Mouse (Mus musculus) liver, embryonic 12.5 days (tissue): ENCODE results near the gene Itga2. TPM values are rescaled to one million over a fixed set of nuclear protein-coding genes. Genes with fewer than 3 reads are reported as not detected.
A peak's percentile ranks its signal among the peaks of the same experiment; 100 is the strongest.

Source experiments
- ATAC-seq: fragments of 200-750 bp; cut with Nextera tagmentation; 2 replicates; pipeline ENCODE4 v1.8.0; 2017; ENCODE audit warnings: moderate number of reproducible peaks, mild to moderate bottlenecking, moderate library complexity
- H3K27ac ChIP-seq: fragments of 300-500 bp; sonication (generic); 2 replicates; pipeline ENCODE4 v1.5.1; 2016; ENCODE audit warnings: mild to moderate bottlenecking
- H3K27me3 ChIP-seq: fragments of 300-500 bp; sonication (generic); replicated peaks from 2 replicates; pipeline ENCODE4 v1.6.1; 2016; ENCODE audit warnings: mild to moderate bottlenecking, moderate library complexity
- H3K36me3 ChIP-seq: fragments of 300-500 bp; sonication (generic); 2 replicates; pipeline ENCODE4 v1.6.1; 2016; ENCODE audit warnings: mild to moderate bottlenecking, moderate library complexity
- H3K4me1 ChIP-seq: fragments of 300-500 bp; sonication (generic); 2 replicates; pipeline ENCODE4 v1.6.1; 2016
- H3K4me2 ChIP-seq: fragments of 300-500 bp; sonication (generic); 2 replicates; pipeline ENCODE4 v1.6.1; 2016; ENCODE audit warnings: mild to moderate bottlenecking, moderate library complexity
- H3K4me3 ChIP-seq: fragments of 300-500 bp; sonication (generic); 2 replicates; pipeline ENCODE4 v1.5.1; 2016; ENCODE audit warnings: mild to moderate bottlenecking, moderate library complexity
- H3K9ac ChIP-seq: fragments of 300-500 bp; sonication (generic); 2 replicates; pipeline ENCODE4 v1.6.1; 2016; ENCODE audit warnings: mild to moderate bottlenecking, moderate library complexity
- H3K9me3 ChIP-seq: fragments of 300-500 bp; sonication (generic); replicated peaks from 2 replicates; pipeline ENCODE4 v1.6.1; 2016; ENCODE audit warnings: mild to moderate bottlenecking, moderate library complexity
- WGBS: fragments of 180-500 bp; shearing (Covaris S2); methylation state at CpG from one replicate; pipeline ENCODE4 v1.1.7; 2016; ENCODE audit not compliant: insufficient replicate concordance; 5-methylcytosine and 5-hydroxymethylcytosine counted together
- polyA plus RNA-seq: library from polyadenylated mRNA; unstranded; fragments of >200 nt; fragmentation: Nextera tagmentation; extraction: Ambion mirVana; gene quantifications from 2 replicates; pipeline ENCODE4 v1.2.1, GENCODE M21; 2016

Itga2 gene
- polyA plus RNA-seq, result 0.96 and 2.2 TPM in 2 replicates

DNA sequence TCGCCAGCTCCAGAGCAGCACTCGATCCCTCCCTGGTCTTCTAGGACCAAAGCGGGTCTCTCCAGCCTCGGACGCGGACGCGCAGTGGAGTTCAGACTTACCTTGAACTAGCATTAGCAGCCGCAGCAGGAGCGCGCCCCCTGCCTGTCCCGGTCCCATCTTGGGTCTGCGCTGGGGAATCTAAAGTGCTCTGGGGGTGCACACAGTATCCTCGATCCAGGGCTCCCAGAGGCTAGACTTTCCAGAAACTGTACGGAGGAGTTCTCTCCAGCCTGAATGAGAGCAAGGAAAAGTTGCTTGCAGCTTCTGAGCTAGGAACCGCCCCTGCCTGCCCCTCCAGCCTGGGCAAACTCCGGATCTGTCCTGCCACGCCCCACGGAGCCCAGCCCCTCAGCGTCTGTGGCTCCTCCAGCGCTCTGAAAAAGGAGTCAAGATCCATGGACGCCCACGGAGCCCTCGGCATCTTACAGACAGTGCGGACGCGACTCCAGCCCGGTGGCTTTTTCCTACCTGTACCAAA, at the start of gene Itga2:
TSS of gene Itga2 (minus strand) at position 326 of the 520 bp plus-strand sequence.
- 3% methylated on average over 26 of the region's 28 CpGs for WGBS
- Histone ChIP-seq H3K4me2 (peak within 1 kb of the TSS; percentile 62), H3K36me3 (no peaks in the 10 kb centered on the region), H3K4me3 (peak within 1 kb of the TSS; percentile 49), H3K27ac (no peak within 1 kb of the TSS), H3K27me3 (peaks cover 16% of the 10 kb centered on the region; the same call in 1 of the 2 replicates), H3K9me3 (no peaks in the 10 kb centered on the region), H3K4me1 (0 out of 2 replicates have a peak, but pooled peaks cover 8% of the 10 kb centered on the region), H3K9ac (no peak within 1 kb of the TSS; the same call in 1 of the 2 replicates)
- ATAC-seq, result peak; percentile 75

DNA sequence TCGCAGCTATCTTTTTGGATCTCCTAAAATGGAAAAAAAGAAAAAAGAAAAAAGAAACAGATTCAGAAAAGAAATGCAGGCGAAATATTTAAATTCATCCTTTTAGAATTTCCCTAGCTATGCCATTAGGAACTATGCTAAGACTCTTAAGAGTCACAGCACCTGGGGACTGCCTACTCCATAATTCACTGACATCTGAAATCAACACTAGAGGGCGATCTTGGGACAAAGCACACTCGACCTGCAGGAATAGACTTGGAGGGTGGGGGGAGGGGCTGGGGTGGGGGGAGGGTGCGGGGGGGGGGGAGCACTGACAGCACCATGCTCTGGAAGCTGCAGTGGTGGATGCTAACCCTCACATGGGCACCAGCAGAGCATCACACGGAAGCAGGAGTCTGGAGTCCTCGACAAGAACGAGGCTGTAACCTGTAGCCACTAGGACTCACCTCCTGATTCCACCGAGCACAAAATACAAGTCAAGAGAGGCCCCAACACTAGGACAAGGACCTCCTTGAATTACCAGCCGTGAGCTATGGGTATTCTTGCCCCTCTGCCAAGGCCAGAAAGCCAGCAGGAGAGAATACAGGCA, 49.0 kb upstream of the Itga2 start:
- H3K4me3 ChIP-seq, result no peak overlapping the region
- H3K4me1 ChIP-seq, result no peaks in the 10 kb centered on the region
- no peaks in the 10 kb centered on the region for H3K9me3 ChIP-seq
- H3K27me3 ChIP-seq, result no peaks in the 10 kb centered on the region
- H3K36me3 ChIP-seq, result no peaks in the 10 kb centered on the region
- H3K4me2 ChIP-seq, result no peak overlapping the region
- H3K27ac ChIP-seq, result no peak overlapping the region
- no peak overlapping the region for H3K9ac ChIP-seq
- 35% methylated on average over 10 of the region's 10 CpGs for WGBS
- no peak for ATAC-seq

DNA sequence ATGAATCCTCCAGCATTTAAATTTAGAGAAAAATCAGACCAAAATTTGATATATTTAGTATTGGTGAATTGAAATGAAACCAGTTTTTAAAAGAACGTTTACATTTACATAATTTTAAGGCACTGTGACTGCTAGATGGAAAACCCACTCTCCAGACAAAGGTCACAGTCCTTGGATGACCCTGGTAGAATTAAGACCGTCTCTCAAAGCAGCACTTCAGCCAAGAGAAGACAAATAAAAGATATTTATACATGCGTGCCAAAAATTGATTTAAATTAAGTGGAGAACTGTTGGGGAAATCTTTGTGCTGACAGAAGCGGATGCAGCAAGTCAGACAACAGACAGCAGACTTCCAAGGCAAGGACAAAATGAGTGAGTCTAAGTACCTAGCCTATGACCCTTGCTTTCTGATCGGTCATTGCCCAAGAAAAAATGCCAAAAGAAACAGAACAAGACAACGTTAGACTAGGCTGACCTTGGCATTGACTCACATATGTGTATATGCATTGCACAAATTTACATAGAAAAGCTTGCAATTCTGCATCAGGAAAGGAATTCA, 42.7 kb upstream of the Itga2 start:
- Histone ChIP-seq H3K27ac (no peak overlapping the region), H3K27me3 (no peaks in the 10 kb centered on the region), H3K9me3 (no peaks in the 10 kb centered on the region), H3K4me1 (no peaks in the 10 kb centered on the region), H3K4me3 (no peak overlapping the region), H3K9ac (no peak overlapping the region), H3K36me3 (no peaks in the 10 kb centered on the region), H3K4me2 (no peak overlapping the region)
- WGBS, result 62% methylated on average over 6 of the region's 6 CpGs
- ATAC-seq, result no peak

DNA sequence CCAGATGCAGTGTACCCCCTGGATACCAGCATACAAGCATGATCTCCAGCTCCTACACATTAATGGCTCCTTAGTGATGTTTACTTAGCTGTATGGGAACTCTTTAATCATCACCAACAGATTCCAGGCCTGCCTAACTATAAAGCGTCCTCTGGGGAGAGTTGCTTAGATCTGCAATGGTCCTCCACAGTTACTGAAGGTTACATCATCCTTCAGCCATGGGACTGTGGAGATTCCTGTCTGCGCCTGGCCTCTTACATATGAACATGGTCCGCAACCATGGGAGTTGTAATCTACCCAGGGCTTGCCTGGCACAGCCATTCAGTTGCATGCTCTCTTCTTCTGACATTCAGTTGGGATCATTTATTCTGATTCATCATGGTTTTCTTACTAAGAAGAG, 40.0 kb upstream of the Itga2 start:
- ATAC-seq, result no peak
- H3K4me1 ChIP-seq, result no peaks in the 10 kb centered on the region
- H3K4me3 ChIP-seq, result no peak overlapping the region
- H3K9me3 ChIP-seq, result no peaks in the 10 kb centered on the region
- H3K36me3 ChIP-seq, result no peaks in the 10 kb centered on the region
- 79% methylated on average over 3 of the region's 3 CpGs for WGBS
- H3K4me2 ChIP-seq, result no peak overlapping the region
- no peaks in the 10 kb centered on the region for H3K27me3 ChIP-seq
- H3K9ac ChIP-seq, result no peak overlapping the region
- H3K27ac ChIP-seq, result no peak overlapping the region

DNA sequence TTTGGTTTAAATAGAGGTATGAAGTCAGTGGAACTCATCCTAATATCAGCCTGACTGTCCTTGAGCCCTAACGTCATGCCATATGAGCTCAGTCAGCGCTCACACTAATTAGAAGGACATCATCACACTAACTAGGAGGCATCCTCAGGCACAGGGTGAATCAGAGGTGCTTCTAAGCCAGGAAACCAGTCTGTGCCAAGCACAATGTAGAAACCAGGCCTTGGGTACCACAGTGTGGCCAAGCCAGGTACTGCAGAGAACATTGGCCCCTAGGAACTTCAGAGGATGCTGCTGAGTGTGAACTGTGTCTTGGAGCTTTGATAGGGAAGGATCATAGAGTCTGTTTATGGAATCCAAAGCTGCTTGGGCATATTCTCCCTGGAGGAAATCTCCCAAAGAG, 32.3 kb upstream of the Itga2 start:
- H3K4me3 ChIP-seq, result no peak overlapping the region
- no peak overlapping the region for H3K4me2 ChIP-seq
- WGBS, result 35% methylated on average over 2 of the region's 2 CpGs
- ATAC-seq, result peak; percentile 15; the same call in 1 of the 2 replicates
- H3K27me3 ChIP-seq, result no peaks in the 10 kb centered on the region
- no peak overlapping the region for H3K27ac ChIP-seq
- H3K36me3 ChIP-seq, result no peaks in the 10 kb centered on the region
- H3K9me3 ChIP-seq, result no peaks in the 10 kb centered on the region
- no peaks in the 10 kb centered on the region for H3K4me1 ChIP-seq
- no peak overlapping the region for H3K9ac ChIP-seq

DNA sequence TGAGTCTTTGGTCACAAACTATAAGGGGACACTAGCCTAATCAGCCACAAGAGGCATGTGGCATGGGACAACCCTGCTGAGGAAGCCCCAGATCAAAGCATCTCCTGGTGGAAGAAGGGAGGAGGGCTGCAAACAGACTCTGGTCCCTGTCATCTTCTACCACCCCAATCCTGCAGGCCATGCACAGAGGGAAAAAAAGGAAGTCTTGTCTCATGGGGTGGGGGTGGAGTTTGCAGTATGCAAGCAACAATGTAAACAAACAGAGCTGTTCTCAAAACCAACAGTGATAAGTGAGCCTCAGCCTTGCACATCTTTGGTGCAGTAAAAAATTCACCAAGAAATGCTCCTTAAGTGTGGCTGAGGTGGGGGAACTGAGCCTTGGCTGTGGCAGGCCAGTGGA, 22.6 kb upstream of the Itga2 start:
- H3K4me1 ChIP-seq, result 0 out of 2 replicates have a peak, but pooled peaks cover 7% of the 10 kb centered on the region
- H3K9me3 ChIP-seq, result no peaks in the 10 kb centered on the region
- H3K4me3 ChIP-seq, result no peak overlapping the region
- no peaks in the 10 kb centered on the region for H3K27me3 ChIP-seq
- no peak overlapping the region for H3K4me2 ChIP-seq
- H3K36me3 ChIP-seq, result no peaks in the 10 kb centered on the region
- ATAC-seq, result no peak
- no peak overlapping the region for H3K27ac ChIP-seq
- no peak overlapping the region for H3K9ac ChIP-seq

DNA sequence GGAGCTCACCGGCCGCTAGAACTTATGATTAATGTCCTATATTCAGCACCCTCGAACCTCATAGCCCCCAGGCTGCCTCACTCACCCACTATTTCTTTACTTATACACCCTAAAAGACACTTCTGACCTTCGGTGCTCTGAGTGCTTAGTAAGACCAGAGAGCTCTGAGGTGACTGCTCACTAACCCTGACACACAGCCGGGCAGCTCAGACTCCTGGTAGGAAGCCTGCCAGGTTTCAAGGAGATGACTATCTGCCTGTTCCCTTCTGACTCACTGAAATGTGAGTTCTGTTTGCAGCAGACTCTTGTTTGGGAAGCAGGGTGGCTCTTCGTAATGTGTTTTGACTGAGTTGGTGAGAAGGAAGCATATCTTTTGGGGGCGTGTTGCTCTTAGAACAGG, 1.6 kb upstream of the Itga2 start:
- Histone ChIP-seq H3K4me1 (0 out of 2 replicates have a peak, but pooled peaks cover 8% of the 10 kb centered on the region), H3K4me3 (no peak overlapping the region), H3K4me2 (no peak overlapping the region), H3K27me3 (peaks cover 16% of the 10 kb centered on the region; the same call in 1 of the 2 replicates), H3K36me3 (no peaks in the 10 kb centered on the region), H3K9me3 (no peaks in the 10 kb centered on the region), H3K27ac (no peak overlapping the region), H3K9ac (no peak overlapping the region)
- ATAC-seq, result no peak
- 50% methylated on average over 7 of the region's 7 CpGs for WGBS

DNA sequence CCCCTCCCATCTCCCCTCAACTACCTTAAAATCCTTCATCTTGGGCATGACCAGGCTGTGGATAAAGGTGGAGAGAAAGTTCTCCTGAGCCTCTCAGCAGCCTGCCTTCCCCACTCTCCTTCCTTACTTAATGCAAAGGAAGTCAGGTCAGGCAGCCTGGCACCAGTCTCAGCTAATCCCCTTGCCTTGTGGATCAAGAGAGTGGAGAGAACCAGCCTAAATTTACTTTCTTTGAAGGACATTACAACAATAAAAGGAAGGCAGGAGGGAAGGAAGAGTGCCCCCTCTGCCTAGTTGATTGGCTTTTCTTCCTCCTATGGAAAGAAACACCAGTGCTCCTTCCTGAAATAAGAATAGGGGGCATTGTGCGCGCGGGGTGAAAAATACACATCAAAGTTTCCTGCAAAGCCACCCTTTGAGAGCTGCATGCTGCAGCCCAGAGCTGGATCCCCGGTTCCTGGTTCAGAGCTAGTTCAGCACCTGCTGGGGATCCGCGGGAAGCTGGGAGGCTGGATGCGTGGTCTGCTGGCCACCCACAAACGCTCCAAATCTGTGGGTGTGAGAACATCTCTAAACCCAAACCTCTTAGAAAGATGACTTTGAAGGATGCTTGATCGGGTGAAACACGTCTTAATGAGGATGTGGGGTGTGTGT, 777 bp downstream of the Itga2 start:
- ATAC-seq, result no peak
- 0 out of 2 replicates have a peak, but pooled peaks cover 8% of the 10 kb centered on the region for H3K4me1 ChIP-seq
- H3K27ac ChIP-seq, result no peak overlapping the region
- H3K9me3 ChIP-seq, result no peaks in the 10 kb centered on the region
- H3K4me3 ChIP-seq, result peak overlapping the region; percentile 49
- H3K4me2 ChIP-seq, result peak overlapping the region; percentile 62
- no peak overlapping the region; the same call in 1 of the 2 replicates for H3K9ac ChIP-seq
- peaks cover 16% of the 10 kb centered on the region; the same call in 1 of the 2 replicates for H3K27me3 ChIP-seq
- H3K36me3 ChIP-seq, result no peaks in the 10 kb centered on the region
- 2% methylated on average over 10 of the region's 10 CpGs for WGBS

DNA sequence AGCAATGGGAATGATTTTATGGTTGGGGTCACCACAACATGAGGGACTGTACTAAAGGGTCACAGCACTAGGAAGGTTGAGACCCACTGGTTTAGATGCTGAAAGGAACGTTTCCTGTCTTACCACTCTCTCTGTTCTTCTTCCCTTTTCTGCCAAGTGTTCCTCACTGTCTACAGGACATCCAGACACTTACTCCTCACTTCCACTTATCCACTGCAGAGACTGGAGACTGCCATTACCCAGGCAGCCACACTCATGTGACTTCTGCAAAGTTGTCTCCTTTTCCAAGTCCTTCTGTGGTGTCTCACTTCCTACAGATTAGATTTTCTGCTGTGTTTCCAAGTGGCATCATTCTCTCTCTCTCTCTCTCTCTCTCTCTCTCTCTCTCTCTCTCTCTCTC, 7.1 kb downstream of the Itga2 start:
- Histone ChIP-seq H3K9ac (no peak overlapping the region), H3K27ac (no peak overlapping the region), H3K4me2 (no peak overlapping the region), H3K27me3 (no peaks in the 10 kb centered on the region), H3K4me3 (no peak overlapping the region), H3K4me1 (no peaks in the 10 kb centered on the region), H3K9me3 (no peaks in the 10 kb centered on the region), H3K36me3 (no peaks in the 10 kb centered on the region)
- WGBS, result 30% methylated on average over 1 of the region's 1 CpGs
- ATAC-seq, result no peak

DNA sequence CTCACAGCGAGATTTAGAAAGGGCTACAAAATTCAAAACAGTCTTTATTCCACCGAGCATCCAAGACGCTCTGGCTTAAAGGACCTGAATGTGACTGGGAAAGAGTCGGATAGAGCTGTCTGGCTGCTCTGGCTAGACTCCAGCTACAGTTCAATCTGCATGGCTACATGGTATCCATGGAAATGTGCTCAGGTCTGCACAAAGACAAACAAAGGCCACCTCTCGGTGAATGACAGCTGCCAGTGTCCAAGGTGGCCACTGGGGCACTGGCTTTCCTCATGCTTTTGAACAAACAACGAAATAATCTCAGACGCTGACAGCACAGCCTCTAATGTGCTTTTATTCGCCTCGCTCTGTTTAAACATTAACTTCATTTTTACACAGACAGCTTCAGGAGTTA, 8.6 kb downstream of the Itga2 start:
- WGBS, result 65% methylated on average over 9 of the region's 9 CpGs
- no peaks in the 10 kb centered on the region for H3K27me3 ChIP-seq
- no peaks in the 10 kb centered on the region for H3K9me3 ChIP-seq
- no peak overlapping the region for H3K9ac ChIP-seq
- peak; percentile 71; the same call in 1 of the 2 replicates for ATAC-seq
- H3K36me3 ChIP-seq, result no peaks in the 10 kb centered on the region
- H3K4me2 ChIP-seq, result no peak overlapping the region
- no peak overlapping the region for H3K27ac ChIP-seq
- H3K4me3 ChIP-seq, result no peak overlapping the region
- H3K4me1 ChIP-seq, result no peaks in the 10 kb centered on the region

DNA sequence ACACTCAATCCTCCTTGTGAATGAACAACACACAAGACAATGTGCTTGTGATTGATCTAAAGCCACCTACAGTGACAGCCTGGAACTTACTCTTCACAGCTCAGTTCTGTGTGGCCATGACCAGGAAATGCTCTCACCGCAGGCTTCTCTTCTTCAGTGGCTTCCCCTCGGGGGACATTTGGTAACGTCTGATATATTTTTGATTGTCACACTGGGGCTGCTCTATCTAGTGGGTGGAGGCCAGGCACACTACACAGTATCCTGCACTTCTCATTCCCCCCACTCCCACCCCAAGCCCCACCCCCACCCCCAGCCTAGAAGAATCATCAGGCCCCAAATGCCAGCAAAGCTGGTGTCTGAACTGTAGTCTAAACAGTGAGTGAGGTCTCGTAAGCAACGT, 16.1 kb downstream of the Itga2 start:
- no peak overlapping the region for H3K4me3 ChIP-seq
- WGBS, result 20% methylated on average over 5 of the region's 5 CpGs
- H3K4me2 ChIP-seq, result no peak overlapping the region
- H3K4me1 ChIP-seq, result peaks cover 17% of the 10 kb centered on the region; the same call in 1 of the 2 replicates
- no peak overlapping the region for H3K27ac ChIP-seq
- H3K9ac ChIP-seq, result no peak overlapping the region
- peak; percentile 65 for ATAC-seq
- no peaks in the 10 kb centered on the region for H3K9me3 ChIP-seq
- no peaks in the 10 kb centered on the region for H3K27me3 ChIP-seq
- no peaks in the 10 kb centered on the region for H3K36me3 ChIP-seq

DNA sequence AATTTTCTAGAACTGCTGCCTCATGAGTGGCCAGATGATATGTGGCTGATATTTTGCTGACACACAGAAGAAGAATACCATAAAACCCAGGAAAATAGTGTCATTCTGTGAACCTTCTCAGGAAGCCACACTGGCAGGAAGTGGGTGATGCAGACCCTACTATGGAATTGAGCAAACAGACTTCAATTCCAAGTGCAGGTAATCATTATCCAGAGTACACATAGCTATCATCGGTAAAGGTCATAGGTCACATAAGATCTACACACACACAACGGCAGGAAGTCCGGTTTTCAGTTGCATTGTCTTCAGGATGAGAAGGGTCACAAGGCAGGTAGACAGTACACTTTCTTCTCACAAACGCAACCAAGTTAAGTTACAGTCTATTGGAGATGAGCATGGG, 16.9 kb downstream of the Itga2 start:
- Histone ChIP-seq H3K4me2 (no peak overlapping the region), H3K4me3 (no peak overlapping the region), H3K9ac (no peak overlapping the region), H3K27ac (peak overlapping the region; percentile 33; the same call in 1 of the 2 replicates), H3K27me3 (no peaks in the 10 kb centered on the region), H3K4me1 (peaks cover 17% of the 10 kb centered on the region; the same call in 1 of the 2 replicates), H3K9me3 (no peaks in the 10 kb centered on the region), H3K36me3 (no peaks in the 10 kb centered on the region)
- ATAC-seq, result peak; percentile 27; the same call in 1 of the 2 replicates
- 51% methylated on average over 4 of the region's 4 CpGs for WGBS
